Mouse (Mus musculus) kidney, postnatal 0 days (tissue): ENCODE results near the gene Omg. TPM values are rescaled to one million over a fixed set of nuclear protein-coding genes. Genes with fewer than 3 reads are reported as not detected.

Experiments
- ATAC-seq: fragments of 200-750 bp; cut with Nextera tagmentation; replicated peaks from 2 replicates; pipeline ENCODE4 v1.8.0; 2017; ENCODE audit warnings: low read depth, moderate number of reproducible peaks, moderate TSS enrichment, moderate library complexity; ENCODE audit not compliant: low FRiP score
- DNase-seq: peaks from one replicate; pipeline ENCODE4 v3.0.0-alpha.2; 2016; ENCODE audit warnings: low spot score
- H3K27ac ChIP-seq: fragments of 300-500 bp; sonication (generic); 2 replicates; pipeline ENCODE4 v1.5.1; 2014; ENCODE audit warnings: mild to moderate bottlenecking
- H3K27me3 ChIP-seq: fragments of 300-500 bp; sonication (generic); 2 replicates; pipeline ENCODE4 v1.6.1; 2014; ENCODE audit warnings: low read length, mixed read lengths; ENCODE audit not compliant: insufficient read depth
- H3K36me3 ChIP-seq: fragments of 300-500 bp; sonication (generic); 2 replicates; pipeline ENCODE4 v1.6.1; 2014; ENCODE audit warnings: low read length, mixed read lengths; ENCODE audit not compliant: insufficient read depth
- H3K4me1 ChIP-seq: fragments of 300-500 bp; sonication (generic); replicated peaks from 2 replicates; pipeline ENCODE4 v1.6.1; 2014; ENCODE audit warnings: antibody characterized with exemption, low read length, mixed read lengths; ENCODE audit not compliant: insufficient read depth
- H3K4me2 ChIP-seq: fragments of 300-500 bp; sonication (generic); 2 replicates; pipeline ENCODE4 v1.6.1; 2014; ENCODE audit warnings: mild to moderate bottlenecking, low read length, moderate library complexity, mixed read lengths
- H3K4me3 ChIP-seq: fragments of 300-500 bp; sonication (generic); replicated peaks from 2 replicates; pipeline ENCODE4 v1.5.1; 2014; ENCODE audit warnings: low read depth, low read length
- H3K9ac ChIP-seq: fragments of 300-500 bp; sonication (generic); 2 replicates; pipeline ENCODE4 v1.6.1; 2014; ENCODE audit warnings: low read depth, low read length
- H3K9me3 ChIP-seq: fragments of 300-500 bp; sonication (generic); replicated peaks from 2 replicates; pipeline ENCODE4 v1.6.1; 2016; ENCODE audit warnings: low read length, inconsistent platforms, mixed read lengths
- CTCF ChIP-seq: IDR thresholded peaks from 2 replicates; pipeline ENCODE4 v1.5.1; 2016; ENCODE audit warnings: antibody characterized with exemption, low read depth, mild to moderate bottlenecking, moderate library complexity
- WGBS: fragments of 180-500 bp; shearing (Covaris S2); extraction: QIAGEN DNeasy Blood & Tissue Kit; methylation state at CpG from one replicate; pipeline ENCODE4 v1.1.7; 2014; 5-methylcytosine and 5-hydroxymethylcytosine counted together
- polyA plus RNA-seq: library from polyadenylated mRNA; unstranded; fragments of >200 nt; fragmentation: Nextera tagmentation; extraction: Ambion mirVana; gene quantifications from 2 replicates; pipeline ENCODE4 v1.2.1, GENCODE M21; 2015

Gene Omg
- polyA plus RNA-seq, 1 experiment from 2014 or later, result 0.17 TPM

DNA sequence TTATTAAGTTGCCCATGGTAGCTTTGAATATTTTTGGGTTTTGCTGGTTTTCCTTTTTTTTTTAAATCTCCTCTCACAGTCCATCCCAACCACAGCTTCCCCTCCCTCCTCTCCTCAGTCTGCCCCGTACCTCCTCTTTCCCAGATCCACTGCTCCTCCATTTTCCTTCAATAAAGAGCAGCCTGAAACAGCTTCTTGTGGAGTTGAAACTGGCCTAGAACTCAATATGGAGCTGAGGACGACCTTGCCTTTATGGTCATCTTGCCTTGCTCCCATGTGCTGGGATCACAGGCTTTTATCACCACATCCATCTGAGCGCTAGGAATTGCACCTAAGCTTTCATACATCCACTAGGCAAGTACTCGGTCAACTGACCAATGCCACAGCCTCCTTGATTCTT lies 27.6 kb upstream of the Omg start:
- whole genome bisulfite sequencing, result 94% methylated on average over 4 of the region's 4 CpGs
- no peak overlapping the region for H3K4me2 ChIP-seq
- ATAC-seq (no peak), DNase-seq (no peak)
- H3K27me3 ChIP-seq, result no peaks in the 10 kb centered on the region
- H3K36me3 ChIP-seq, result peaks cover 19% of the 10 kb centered on the region; the same call in 1 of the 2 replicates
- H3K9ac ChIP-seq, result no peak overlapping the region
- H3K4me1 ChIP-seq, result 0 out of 2 replicates have a peak, but pooled peaks cover 4% of the 10 kb centered on the region
- TF ChIP-seq CTCF, result no peak
- no peak overlapping the region for H3K27ac ChIP-seq
- no peaks in the 10 kb centered on the region for H3K9me3 ChIP-seq
- H3K4me3 ChIP-seq, result no peak overlapping the region

GRCm38 (mm10) chr11:79530774-79531173 lies 26.9 kb upstream of the Omg start:
- H3K9me3 ChIP-seq, result no peaks in the 10 kb centered on the region
- ATAC-seq (no peak), DNase-seq (no peak)
- no peak overlapping the region for H3K4me2 ChIP-seq
- no peaks in the 10 kb centered on the region for H3K27me3 ChIP-seq
- 0 out of 2 replicates have a peak, but pooled peaks cover 4% of the 10 kb centered on the region for H3K4me1 ChIP-seq
- 84% methylated on average over 11 of the region's 11 CpGs for WGBS
- no peak overlapping the region for H3K4me3 ChIP-seq
- H3K27ac ChIP-seq, result no peak overlapping the region
- TF ChIP-seq CTCF, result no peak
- no peak overlapping the region for H3K9ac ChIP-seq
- peaks cover 19% of the 10 kb centered on the region; the same call in 1 of the 2 replicates for H3K36me3 ChIP-seq

DNA sequence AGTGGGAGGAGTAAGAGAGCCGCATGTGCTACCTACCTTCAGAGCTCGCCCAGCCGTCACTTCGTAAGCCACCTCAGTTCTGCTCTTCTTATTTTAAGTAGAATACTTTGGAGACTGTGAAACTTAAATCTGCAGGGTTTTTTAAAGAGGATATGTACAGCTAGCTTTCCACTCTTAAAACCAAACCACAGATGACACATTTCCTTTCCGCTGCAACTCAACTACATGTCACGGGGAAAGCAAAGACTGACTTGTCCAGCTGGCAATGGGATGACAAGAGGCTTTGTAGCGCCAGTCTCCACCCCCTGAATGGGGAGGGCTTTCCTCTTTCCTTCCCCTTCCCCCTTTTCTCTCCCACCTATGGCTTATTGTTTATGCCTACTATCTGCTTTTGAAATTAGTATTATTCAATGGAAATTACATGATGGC lies 26.5 kb upstream of the Omg start, which contains the start of the genes Evi2 and Evi2a:
Gene Evi2 (minus strand): TSS at position 257 of the 429 bp plus-strand sequence.
Gene Evi2a (minus strand): TSS at position 277 of the 429 bp plus-strand sequence.
- TF ChIP-seq CTCF, result no peak
- H3K4me1 ChIP-seq, result 0 out of 2 replicates have a peak, but pooled peaks cover 4% of the 10 kb centered on the region
- H3K27me3 ChIP-seq, result no peaks in the 10 kb centered on the region
- H3K36me3 ChIP-seq, result peaks cover 19% of the 10 kb centered on the region; the same call in 1 of the 2 replicates
- no peaks in the 10 kb centered on the region for H3K9me3 ChIP-seq
- no peak within 1 kb of the TSS for H3K27ac ChIP-seq
- DNase-seq (no peak), ATAC-seq (no peak)
- no peak within 1 kb of the TSS for H3K4me3 ChIP-seq
- 85% methylated on average over 7 of the region's 7 CpGs for WGBS
- no peak within 1 kb of the TSS for H3K9ac ChIP-seq
- H3K4me2 ChIP-seq, result no peak within 1 kb of the TSS

DNA sequence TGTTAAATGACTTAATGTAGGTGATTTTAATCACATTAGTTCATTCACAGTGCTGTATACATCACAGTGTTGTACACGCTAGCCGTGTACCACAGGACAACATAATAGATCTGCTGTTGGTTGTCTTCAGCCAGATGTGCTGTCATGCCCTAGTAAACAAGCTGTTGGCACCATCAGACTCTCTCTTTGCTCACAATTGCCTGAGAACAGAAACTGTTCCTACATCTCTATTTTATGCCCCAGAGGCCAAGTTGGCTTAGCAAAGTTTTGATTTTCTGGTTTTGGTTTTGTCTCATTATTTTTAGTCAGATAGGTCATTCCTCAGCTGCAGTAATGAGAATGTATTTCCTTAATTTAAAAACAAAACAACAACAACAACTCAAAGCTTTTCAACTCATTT lies 25.9 kb upstream of the Omg start:
- H3K4me2 ChIP-seq, result no peak overlapping the region
- H3K4me1 ChIP-seq, result 0 out of 2 replicates have a peak, but pooled peaks cover 4% of the 10 kb centered on the region
- no peak overlapping the region for H3K9ac ChIP-seq
- no peaks in the 10 kb centered on the region for H3K27me3 ChIP-seq
- no peak overlapping the region for H3K4me3 ChIP-seq
- ATAC-seq, result no peak
- H3K27ac ChIP-seq, result no peak overlapping the region
- TF ChIP-seq CTCF, result no peak
- 90% methylated on average over 2 of the region's 2 CpGs for WGBS
- no peaks in the 10 kb centered on the region for H3K9me3 ChIP-seq
- DNase-seq, result no peak
- H3K36me3 ChIP-seq, result peaks cover 19% of the 10 kb centered on the region; the same call in 1 of the 2 replicates

- H3K36me3 ChIP-seq, result peaks cover 19% of the 10 kb centered on the region; the same call in 1 of the 2 replicates
- DNase-seq, result no peak
- 0 out of 2 replicates have a peak, but pooled peaks cover 4% of the 10 kb centered on the region for H3K4me1 ChIP-seq
- no peak for TF ChIP-seq CTCF
- 90% methylated on average over 6 of the region's 6 CpGs for WGBS
- ATAC-seq, result no peak
- no peak overlapping the region for H3K4me2 ChIP-seq
- H3K9me3 ChIP-seq, result no peaks in the 10 kb centered on the region
- H3K4me3 ChIP-seq, result no peak overlapping the region
- H3K27ac ChIP-seq, result no peak overlapping the region
- no peaks in the 10 kb centered on the region for H3K27me3 ChIP-seq
- no peak overlapping the region for H3K9ac ChIP-seq
Measured at GRCm38 (mm10) chr11:79529226-79529625, 25.3 kb upstream of the Omg start.

GRCm38 (mm10) chr11:79528601-79529000 lies 24.7 kb upstream of the Omg start:
- no peak for TF ChIP-seq CTCF
- ATAC-seq, result no peak

More at GRCm38 (mm10) chr11:79528601-79529000, 24.7 kb upstream of the Omg start:
- H3K4me1 ChIP-seq, result 0 out of 2 replicates have a peak, but pooled peaks cover 4% of the 10 kb centered on the region
- no peaks in the 10 kb centered on the region for H3K27me3 ChIP-seq
- H3K9ac ChIP-seq, result no peak overlapping the region
- H3K4me2 ChIP-seq, result no peak overlapping the region
- 89% methylated on average over 3 of the region's 3 CpGs for WGBS
- H3K9me3 ChIP-seq, result no peaks in the 10 kb centered on the region
- H3K4me3 ChIP-seq, result no peak overlapping the region
- DNase-seq, result no peak
- H3K36me3 ChIP-seq, result peaks cover 19% of the 10 kb centered on the region; the same call in 1 of the 2 replicates
- no peak overlapping the region for H3K27ac ChIP-seq
